Comparison of ENCODE assay signal across 8 mouse cellular contexts in the genomic region with DNA sequence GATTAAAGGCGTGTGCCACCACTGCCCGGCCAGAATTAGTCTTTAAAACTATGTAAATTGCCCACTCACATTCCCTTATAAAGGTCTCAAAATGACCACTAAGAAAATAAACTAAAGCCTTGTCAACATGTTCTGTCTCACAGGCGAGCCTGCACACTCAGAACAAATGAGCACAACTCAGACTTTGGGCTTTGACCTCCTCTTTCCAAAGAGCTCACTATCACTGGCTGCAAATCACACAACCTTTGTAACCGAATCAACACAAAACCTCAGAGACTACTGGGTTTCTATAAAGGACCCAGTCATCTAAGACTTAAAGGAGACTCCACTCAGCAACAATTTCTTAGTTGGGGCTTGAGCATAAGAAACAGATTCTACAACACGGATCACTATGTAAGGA. TPM values are rescaled to one million over a fixed set of nuclear protein-coding genes. Genes with fewer than 3 reads are reported as not detected.
DNase-seq lines count a peak whose midpoint lies in the region; ATAC-seq and TF ChIP-seq lines count a peak whose summit lies in the region.
"Had no signal": no experiment of that assay in that cellular context is flagged by ENCODE, and none has a peak within 500 bp of the region (broad histone marks: within the 10 kb centered on the region; RNA-seq: fewer than 3 reads in every experiment).

No protein-coding gene starts in this region.

- peaks cover 5% of the 10 kb centered on the region for H3K4me1 ChIP-seq in testis, adult 2 months (ENCODE audit: control insufficient read depth, insufficient read depth, low read length)
- H3K4me1 ChIP-seq in heart, postnatal 0 days (ENCODE audit: control insufficient read depth, insufficient read depth) = peaks cover 46% of the 10 kb centered on the region
- peaks cover 50% of the 10 kb centered on the region for H3K4me1 ChIP-seq in liver, embryonic 11.5 days (replicated peaks; ENCODE audit: control insufficient read depth, insufficient read depth, low read length)

- H3K9me3 ChIP-seq in heart, postnatal 0 days (replicated peaks; ENCODE audit: control insufficient read depth, low read length) = no peaks in the 10 kb centered on the region
- no peaks in the 10 kb centered on the region for H3K9me3 ChIP-seq in liver, embryonic 11.5 days (ENCODE audit: control insufficient read depth, low read length)

- H3K27ac ChIP-seq in testis, adult 2 months (ENCODE audit: control insufficient read depth, insufficient read depth, low read depth, low read length) = peak overlapping the region; percentile 97
- 0 out of 2 replicates have a peak overlapping the region, but pooled peaks have one; percentile 96 for H3K27ac ChIP-seq in heart, postnatal 0 days (ENCODE audit: low read depth)
- peak overlapping the region; percentile 94 for H3K27ac ChIP-seq in liver, embryonic 11.5 days (ENCODE audit: low read depth, low read length)

- no peak for DNase-seq in testis, postnatal 10 days (ENCODE audit: low spot score)
- DNase-seq in heart, postnatal 0 days (ENCODE audit: low spot score) = no peak
- DNase-seq in liver, embryonic 11.5 days (ENCODE audit: low spot score) = no peak
- DNase-seq in frontal cortex, postnatal 10 days (ENCODE audit: low spot score in 2 of 2) = no peak
- no peak for DNase-seq in cerebellum, adult 11 months

- WGBS in heart, postnatal 0 days = 56% methylated on average over 5 of the region's 5 CpGs
- WGBS in liver, embryonic 11.5 days = 66% methylated on average over 5 of the region's 5 CpGs

- peak overlapping the region; percentile 96; the same call in 1 of the 2 replicates for H3K9ac ChIP-seq in heart, postnatal 0 days (replicated peaks; ENCODE audit: low read depth, low read length)
- H3K9ac ChIP-seq in liver, embryonic 11.5 days (ENCODE audit: low read depth, low read length) = peak overlapping the region; percentile 99

- peak overlapping the region; percentile 97 for H3K4me3 ChIP-seq in testis, adult 2 months (ENCODE audit: control insufficient read depth, low read depth, low read length)
- peak overlapping the region; percentile 90 for H3K4me3 ChIP-seq in heart, postnatal 0 days (ENCODE audit: low read depth, low read length)
- H3K4me3 ChIP-seq in liver, embryonic 11.5 days (ENCODE audit: low read depth, low read length) = peak overlapping the region; percentile 88

- TF ChIP-seq CTCF in testis, adult 2 months (IDR thresholded peaks at IDR 0.05; ENCODE audit: control insufficient read depth, insufficient read depth, insufficient replicate concordance, low read depth, low read length) = no peak
- no peak for TF ChIP-seq CTCF in heart, postnatal 0 days (IDR thresholded peaks at IDR 0.05; ENCODE audit: low read depth)

- H3K36me3 ChIP-seq in testis, adult 2 months (ENCODE audit: control insufficient read depth, insufficient read depth, low read length) = no peaks in the 10 kb centered on the region
- H3K36me3 ChIP-seq in heart, postnatal 0 days (replicated peaks; ENCODE audit: control insufficient read depth, insufficient read depth, low read length) = no peaks in the 10 kb centered on the region
- no peaks in the 10 kb centered on the region for H3K36me3 ChIP-seq in liver, embryonic 11.5 days (ENCODE audit: control insufficient read depth, insufficient read depth, low read length)

- ATAC-seq in heart, postnatal 0 days (ENCODE audit: insufficient read depth, low read depth) = no peak
- no peak for ATAC-seq in liver, embryonic 11.5 days (replicated peaks; ENCODE audit: low FRiP score)
- ATAC-seq in CD4-positive, CD25-positive, alpha-beta regulatory T cell, adult 4 months = no peak

- no peak for TF ChIP-seq POLR2A in testis, adult 2 months (IDR thresholded peaks at IDR 0.05; ENCODE audit: control insufficient read depth, low read depth, low read length)

- no peak for TF ChIP-seq EP300 in heart, postnatal 0 days (IDR thresholded peaks at IDR 0.05; ENCODE audit: low read depth)

- H3K27me3 ChIP-seq in testis, adult 2 months (ENCODE audit: control insufficient read depth, insufficient read depth, low read length) = no peaks in the 10 kb centered on the region
- H3K27me3 ChIP-seq in heart, postnatal 0 days (ENCODE audit: control insufficient read depth, insufficient read depth, low read length) = no peaks in the 10 kb centered on the region
- no peaks in the 10 kb centered on the region for H3K27me3 ChIP-seq in liver, embryonic 11.5 days (replicated peaks; ENCODE audit: control insufficient read depth, insufficient read depth, low read length)

- peak overlapping the region; percentile 80 for H3K4me2 ChIP-seq in heart, postnatal 0 days (ENCODE audit: low read depth, low read length)
- peak overlapping the region; percentile 99 for H3K4me2 ChIP-seq in liver, embryonic 11.5 days

RNA-seq across cellular contexts. Expression of a gene that starts 9.3 kb away (rescaled TPM):
- polyA plus RNA-seq in testis, adult 2 months (2012; rRNA removed) = 24.1 and 26.6 TPM in 2 replicates
- 22.8 and 28.3 TPM in 2 replicates for total RNA-seq in heart, postnatal 0 days (2014; rRNA removed; ENCODE audit: low replicate concordance)
- 9.9 and 12.2 TPM in 2 replicates for polyA plus RNA-seq in heart, postnatal 0 days (2015; fragmentation: Nextera tagmentation; extraction: Ambion mirVana)
- 28.7 and 29.8 TPM in 2 replicates for polyA plus RNA-seq in liver, embryonic 11.5 days (2014; fragmentation: Nextera tagmentation; extraction: Ambion mirVana)
- polyA plus RNA-seq in CD4-positive, CD25-positive, alpha-beta regulatory T cell, adult 4 months (2017; shearing (Covaris generic)) = 10 to 100 TPM; 49.7 to 73.1 TPM

RNA-seq across cellular contexts. Expression of a gene that starts 9.5 kb away (rescaled TPM):
- 29.3 and 30.9 TPM in 2 replicates for polyA plus RNA-seq in testis, adult 2 months (2012; rRNA removed)
- 26.7 and 29.8 TPM in 2 replicates for total RNA-seq in heart, postnatal 0 days (2014; rRNA removed; ENCODE audit: low replicate concordance)
- polyA plus RNA-seq in heart, postnatal 0 days (2015; fragmentation: Nextera tagmentation; extraction: Ambion mirVana) = 51.9 and 52.6 TPM in 2 replicates
- polyA plus RNA-seq in liver, embryonic 11.5 days (2014; fragmentation: Nextera tagmentation; extraction: Ambion mirVana) = 95.7 and 102 TPM in 2 replicates
- 10 to 100 TPM; 11.4 to 22.0 TPM for polyA plus RNA-seq in CD4-positive, CD25-positive, alpha-beta regulatory T cell, adult 4 months (2017; shearing (Covaris generic))

RNA-seq across cellular contexts. Expression of a gene that starts 24.6 kb away (rescaled TPM):
- polyA plus RNA-seq in testis, adult 2 months (2012; rRNA removed) = 16.0 and 16.4 TPM in 2 replicates
- 1.5 TPM in 1 of 2 replicates, not detected in the other for total RNA-seq in heart, postnatal 0 days (2014; rRNA removed; ENCODE audit: low replicate concordance)
- 0.44 and 0.60 TPM in 2 replicates for polyA plus RNA-seq in heart, postnatal 0 days (2015; fragmentation: Nextera tagmentation; extraction: Ambion mirVana)
- polyA plus RNA-seq in liver, embryonic 11.5 days (2014; fragmentation: Nextera tagmentation; extraction: Ambion mirVana) = 4.3 and 4.7 TPM in 2 replicates
- polyA plus RNA-seq in CD4-positive, CD25-positive, alpha-beta regulatory T cell, adult 4 months (2017; shearing (Covaris generic)) = 100 to 1,000 TPM in 1 of 2 experiments, 10 to 100 TPM in 1; 77.3 to 114 TPM

RNA-seq across cellular contexts. Expression of a gene that starts 57.9 kb away (rescaled TPM):
- polyA plus RNA-seq in testis, adult 2 months (2012; rRNA removed) = 177 and 192 TPM in 2 replicates
- total RNA-seq in heart, postnatal 0 days (2014; rRNA removed; ENCODE audit: low replicate concordance) = 0.04 and 0.12 TPM in 2 replicates
- polyA plus RNA-seq in heart, postnatal 0 days (2015; fragmentation: Nextera tagmentation; extraction: Ambion mirVana) = not detected in 2 replicates
- 0.15 and 0.29 TPM in 2 replicates for polyA plus RNA-seq in liver, embryonic 11.5 days (2014; fragmentation: Nextera tagmentation; extraction: Ambion mirVana)
- under 1 TPM in 1 of 2 experiments, not detected in 1; 0.23 TPM for polyA plus RNA-seq in CD4-positive, CD25-positive, alpha-beta regulatory T cell, adult 4 months (2017; shearing (Covaris generic))
- total RNA-seq: megakaryocyte progenitor cell, adult 5-6 weeks had no signal
